Mouse (Mus musculus): Measurements from ENCODE around the gene Hist1h2ad.
"Not testable (repeated sequence)": the region's sequence is repeated elsewhere in the genome, so short reads cannot be mapped to it uniquely, and the experiment has no call there.

DNA sequence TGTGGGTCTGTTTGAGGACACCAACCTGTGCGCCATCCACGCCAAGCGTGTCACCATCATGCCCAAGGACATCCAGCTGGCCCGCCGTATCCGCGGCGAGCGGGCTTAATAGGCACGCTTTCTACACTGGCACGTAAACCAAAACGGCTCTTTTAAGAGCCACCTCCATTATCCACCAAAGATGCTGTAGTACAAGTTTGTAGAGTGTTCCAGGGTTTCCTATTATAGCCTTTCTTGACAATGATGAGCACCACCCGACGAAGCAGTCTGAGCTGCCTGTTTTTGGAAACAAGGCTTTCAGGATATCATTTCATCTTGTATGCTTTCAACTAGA, 29.4 kb upstream of the Hist1h2ad start:
- not testable (repeated sequence) for TF ChIP-seq EP300, CTCF (IDR thresholded peaks at IDR 0.05)

All from lung, postnatal 0 days (tissue).